Mouse (Mus musculus) liver, adult 2 months (tissue): Measurements from ENCODE around the gene 2210011C24Rik.

ENCODE experiments used
- CTCF ChIP-seq: fragments of 200-500 bp; IDR thresholded peaks from 2 replicates; pipeline ENCODE4 v1.5.1; 2011; ENCODE audit warnings: low read depth, low read length, control low read depth
- POLR2A ChIP-seq: fragments of 200-500 bp; IDR thresholded peaks from 2 replicates; pipeline ENCODE4 v1.6.1; 2011; ENCODE audit warnings: low read length, control low read depth; ENCODE audit not compliant: insufficient read depth; ENCODE audit errors: extremely low read depth

DNA sequence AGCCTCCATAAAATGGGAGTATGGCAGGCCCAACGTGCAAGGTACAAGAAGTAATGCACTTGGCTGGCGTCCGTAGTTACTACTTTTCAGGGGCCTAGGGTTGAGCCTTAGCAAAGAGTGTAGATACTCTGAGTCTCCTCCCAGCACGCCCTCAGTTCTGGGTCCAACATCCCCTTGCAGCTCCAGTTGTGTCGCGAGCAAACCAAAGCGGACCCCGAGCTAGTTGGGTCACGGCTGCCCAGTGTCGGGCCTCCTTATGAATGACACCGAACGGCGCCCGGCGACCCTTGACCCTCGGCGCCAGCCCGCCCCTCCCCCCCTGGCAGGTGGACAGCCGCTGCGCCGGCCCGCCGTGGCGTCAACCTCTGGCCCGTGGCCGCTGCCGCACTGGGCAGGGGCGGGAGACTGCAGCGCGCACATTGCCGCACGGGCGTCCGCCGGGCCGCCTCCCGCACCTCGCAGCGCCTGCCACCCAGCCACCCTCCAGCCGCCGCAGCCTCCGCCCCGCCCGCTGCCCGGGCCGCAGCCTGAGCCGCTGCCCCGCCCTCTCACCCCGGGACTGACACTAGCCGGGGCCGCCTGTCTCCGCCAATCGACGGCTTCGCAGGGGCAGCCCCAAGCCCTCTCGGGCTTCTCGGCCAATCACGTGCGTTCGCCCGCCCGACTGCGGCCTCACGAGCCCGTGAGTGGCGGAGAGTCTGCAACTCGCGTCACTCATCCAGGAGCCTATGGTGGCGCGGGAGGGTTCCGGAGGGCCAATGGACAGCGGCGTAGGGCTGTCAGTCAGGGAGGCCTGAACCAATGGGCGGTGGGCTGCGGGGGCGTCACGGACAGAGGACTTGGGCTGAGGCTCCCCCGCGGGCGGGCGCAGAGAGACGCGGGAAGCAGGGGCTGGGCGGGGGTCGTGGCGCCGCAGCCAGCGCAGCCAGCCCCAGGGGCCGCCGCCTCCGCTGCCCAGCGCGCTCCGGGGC, 39.5 kb downstream of the 2210011C24Rik start, which contains the start of gene Prkaca:
- TF ChIP-seq POLR2A (peak; percentile 40; the same call in 1 of the 2 replicates), CTCF (no peak)
